Mouse (Mus musculus) gastrocnemius, adult 18-20 months (tissue): ENCODE measurements around the gene Rab27a. TPM values are rescaled to one million over a fixed set of nuclear protein-coding genes. Genes with fewer than 3 reads are reported as not detected.
"Not testable (repeated sequence)": the region's sequence is repeated elsewhere in the genome, so short reads cannot be mapped to it uniquely, and the experiment has no call there.

Source experiments
- DNase-seq: peaks from one replicate; pipeline ENCODE4 v3.0.0; 2021; ENCODE audit warnings: low spot score
- total RNA-seq, 2 experiments: library from RNA; stranded (reverse); gene quantifications; 2 replicates each; pipeline ENCODE4 v1.2.3; 2021

The Rab27a gene
- total RNA-seq, 2 experiments from 2014 or later = 1.3 to 2.0 TPM

- no peak for DNase-seq
Observed at GRCm38 (mm10) chr9:73045711-73046110, 1.1 kb downstream of the Rab27a start.

GRCm38 (mm10) chr9:73047906-73048305 lies 3.3 kb downstream of the Rab27a start:
- no peak for DNase-seq

- DNase-seq = no peak
Observed at GRCm38 (mm10) chr9:73048927-73049326, 4.3 kb downstream of the Rab27a start.

GRCm38 (mm10) chr9:73049833-73050232 lies 5.2 kb downstream of the Rab27a start:
- no peak for DNase-seq

GRCm38 (mm10) chr9:73050606-73051005 lies 6.0 kb downstream of the Rab27a start:
- DNase-seq = no peak

- no peak for DNase-seq
Observed at GRCm38 (mm10) chr9:73055441-73055911, 10.8 kb downstream of the Rab27a start.

GRCm38 (mm10) chr9:73059224-73059623 lies 14.6 kb downstream of the Rab27a start:
- no peak for DNase-seq

GRCm38 (mm10) chr9:73063621-73064290 lies 19.1 kb downstream of the Rab27a start:
- DNase-seq = no peak

GRCm38 (mm10) chr9:73067086-73067485 lies 22.4 kb downstream of the Rab27a start:
- no peak for DNase-seq

GRCm38 (mm10) chr9:73068230-73068679 lies 23.6 kb downstream of the Rab27a start:
- DNase-seq = no peak

GRCm38 (mm10) chr9:73068688-73069087 lies 24.0 kb downstream of the Rab27a start:
- DNase-seq = no peak

GRCm38 (mm10) chr9:73070971-73071659 lies 26.5 kb downstream of the Rab27a start:
- DNase-seq = no peak

- DNase-seq = no peak
Observed at GRCm38 (mm10) chr9:73072426-73072825, 27.8 kb downstream of the Rab27a start.

GRCm38 (mm10) chr9:73073169-73073568 lies 28.5 kb downstream of the Rab27a start:
- DNase-seq = no peak

GRCm38 (mm10) chr9:73079349-73079748 lies 34.7 kb downstream of the Rab27a start:
- DNase-seq = not testable (repeated sequence)

- DNase-seq = no peak
Observed at GRCm38 (mm10) chr9:73079801-73080325, 35.2 kb downstream of the Rab27a start.

GRCm38 (mm10) chr9:73082291-73083000 lies 37.8 kb downstream of the Rab27a start:
- no peak for DNase-seq

- DNase-seq = no peak
Observed at GRCm38 (mm10) chr9:73083956-73084355, 39.3 kb downstream of the Rab27a start.

- no peak for DNase-seq
Observed at GRCm38 (mm10) chr9:73085845-73086244, 41.2 kb downstream of the Rab27a start.

GRCm38 (mm10) chr9:73087121-73087520 lies 42.5 kb downstream of the Rab27a start:
- no peak for DNase-seq

GRCm38 (mm10) chr9:73087581-73087980 lies 42.9 kb downstream of the Rab27a start:
- no peak for DNase-seq
